Mouse (Mus musculus) limb, embryonic 15.5 days (tissue): ENCODE results near the gene Obp2a. TPM values are rescaled to one million over a fixed set of nuclear protein-coding genes. Genes with fewer than 3 reads are reported as not detected.
"Not testable (repeated sequence)": the region's sequence is repeated elsewhere in the genome, so short reads cannot be mapped to it uniquely, and the experiment has no call there.

Experiments
- ATAC-seq: fragments of 200-750 bp; cut with Nextera tagmentation; 2 replicates; pipeline ENCODE4 v1.8.0; 2017; ENCODE audit warnings: low read depth, moderate TSS enrichment; ENCODE audit not compliant: insufficient number of reproducible peaks, low FRiP score, low TSS enrichment
- H3K27ac ChIP-seq: fragments of 300-500 bp; sonication (generic); 2 replicates; pipeline ENCODE4 v1.5.1; 2015; ENCODE audit warnings: moderate library complexity, mild to moderate bottlenecking, inconsistent platforms
- H3K27me3 ChIP-seq: fragments of 300-500 bp; sonication (generic); 2 replicates; pipeline ENCODE4 v1.6.1; 2015; ENCODE audit warnings: inconsistent platforms
- H3K36me3 ChIP-seq: fragments of 300-500 bp; sonication (generic); 2 replicates; pipeline ENCODE4 v1.6.1; 2015; ENCODE audit warnings: inconsistent platforms
- H3K4me1 ChIP-seq: fragments of 300-500 bp; sonication (generic); 2 replicates; pipeline ENCODE4 v1.6.1; 2015; ENCODE audit warnings: inconsistent platforms
- H3K4me2 ChIP-seq: fragments of 300-500 bp; sonication (generic); 2 replicates; pipeline ENCODE4 v1.6.1; 2015; ENCODE audit warnings: mild to moderate bottlenecking, inconsistent platforms
- H3K4me3 ChIP-seq: fragments of 300-500 bp; sonication (generic); 2 replicates; pipeline ENCODE4 v1.5.1; 2015; ENCODE audit warnings: mild to moderate bottlenecking, inconsistent platforms
- H3K9ac ChIP-seq: fragments of 300-500 bp; sonication (generic); 2 replicates; pipeline ENCODE4 v1.6.1; 2015; ENCODE audit warnings: inconsistent platforms
- H3K9me3 ChIP-seq: fragments of 300-500 bp; sonication (generic); 2 replicates; pipeline ENCODE4 v1.6.1; 2016; ENCODE audit warnings: inconsistent platforms
- WGBS: fragments of 180-500 bp; shearing (Covaris S2); methylation state at CpG from one replicate; pipeline ENCODE4 v1.1.7; 2015; 5-methylcytosine and 5-hydroxymethylcytosine counted together
- polyA plus RNA-seq: library from polyadenylated mRNA; unstranded; fragments of >200 nt; fragmentation: Nextera tagmentation; extraction: Ambion mirVana; gene quantifications from 2 replicates; pipeline ENCODE4 v1.2.1, GENCODE M21; 2015

The Obp2a gene
- polyA plus RNA-seq: not detected in 2 replicates

DNA sequence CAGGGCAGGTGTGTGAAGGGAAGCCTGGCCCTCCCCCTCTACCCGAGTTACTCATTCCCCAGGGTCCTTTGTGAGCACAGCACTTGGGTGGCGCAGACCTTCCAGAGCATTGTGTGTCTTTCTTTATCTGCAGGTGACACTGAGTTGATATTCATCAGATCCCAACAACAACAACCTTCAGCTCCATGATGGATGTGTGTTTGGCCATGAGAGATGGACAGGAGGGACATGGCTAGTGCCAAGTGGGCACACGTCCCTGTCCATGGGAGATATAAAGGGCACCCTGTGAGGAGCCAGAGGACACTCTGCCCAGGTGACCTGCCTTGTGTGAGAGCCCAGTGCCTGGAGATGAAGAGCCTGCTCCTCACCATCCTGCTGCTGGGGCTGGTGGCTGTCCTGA lies at the start of gene Obp2a:
Gene Obp2a, plus strand, starts transcription at position 301 of the 400 bp plus-strand sequence.
- not testable (repeated sequence) for H3K9ac ChIP-seq, H3K4me1 ChIP-seq, H3K27me3 ChIP-seq, H3K27ac ChIP-seq, H3K4me3 ChIP-seq, H3K36me3 ChIP-seq, H3K9me3 ChIP-seq, H3K4me2 ChIP-seq, ATAC-seq
- WGBS: 83% methylated on average over 3 of the region's 3 CpGs

DNA sequence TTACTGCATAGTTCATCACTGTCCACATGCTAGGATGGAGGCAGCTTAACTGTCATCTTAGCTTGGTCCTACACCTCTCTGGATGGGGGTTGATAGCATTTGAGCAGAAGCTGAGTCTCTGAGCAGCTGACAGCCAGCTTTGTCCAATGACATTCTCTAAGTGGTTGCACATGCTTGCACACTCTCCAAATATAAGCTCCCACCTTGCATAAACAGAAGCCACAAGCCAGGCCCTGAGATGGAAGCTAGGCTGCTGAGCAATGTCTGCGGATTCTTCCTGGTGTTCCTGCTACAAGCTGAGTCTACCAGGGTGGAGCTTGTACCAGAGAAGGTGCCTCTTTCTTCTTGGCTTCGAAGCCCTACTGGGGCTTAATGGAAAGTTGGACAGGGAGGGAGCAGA lies 46.9 kb upstream of the Obp2a start, which contains the start of gene Lcn8:
Gene Lcn8, plus strand, starts transcription at position 219 of the 400 bp plus-strand sequence.
- no peak for ATAC-seq
- H3K27ac ChIP-seq: no peak within 1 kb of the TSS
- no peak within 1 kb of the TSS for H3K4me3 ChIP-seq
- H3K9me3 ChIP-seq: no peaks in the 10 kb centered on the region
- no peak within 1 kb of the TSS for H3K4me2 ChIP-seq
- H3K9ac ChIP-seq: no peak within 1 kb of the TSS
- no peaks in the 10 kb centered on the region for H3K27me3 ChIP-seq
- no peaks in the 10 kb centered on the region for H3K36me3 ChIP-seq
- 75% methylated on average over 2 of the region's 2 CpGs for WGBS
- H3K4me1 ChIP-seq: no peaks in the 10 kb centered on the region

DNA sequence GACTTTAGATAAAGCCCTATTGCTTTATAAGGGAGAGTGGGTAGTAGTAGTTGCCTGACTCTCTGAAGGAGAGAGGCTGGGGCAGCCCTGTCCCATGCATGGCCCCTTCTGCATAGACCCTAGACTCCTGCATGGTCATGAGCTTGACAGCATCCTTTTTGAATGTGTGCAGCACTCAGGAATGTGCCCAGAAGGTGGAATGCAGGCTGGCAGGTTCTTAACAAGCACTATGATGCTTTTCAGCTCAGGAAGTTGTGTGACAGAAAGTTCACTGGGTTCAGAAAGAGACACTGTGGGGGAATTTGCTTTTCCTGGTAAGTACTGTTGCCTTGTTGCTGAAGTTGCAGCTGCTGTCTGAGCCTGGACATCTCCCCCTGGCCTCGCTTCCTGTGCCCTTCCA lies 45.3 kb upstream of the Obp2a start:
- no peak for ATAC-seq

DNA sequence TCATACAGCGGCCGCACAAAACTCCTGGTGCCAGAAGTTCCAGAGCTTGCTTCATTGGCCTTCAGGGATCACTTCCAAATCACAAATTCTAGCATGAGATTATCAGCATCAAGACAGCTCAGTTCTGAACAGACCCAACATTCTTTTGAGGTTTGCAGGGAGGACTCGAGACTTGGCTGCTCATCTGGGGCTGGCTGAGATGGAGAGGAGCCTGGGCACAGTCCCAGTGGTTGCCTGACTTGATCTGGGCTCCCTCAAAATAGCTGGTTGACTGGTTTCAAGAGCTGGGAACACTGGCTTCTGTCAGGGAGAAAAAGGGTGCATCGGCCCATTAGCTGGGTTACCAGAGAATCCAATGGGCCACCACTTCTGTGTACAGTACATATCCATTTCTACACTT lies 43.2 kb upstream of the Obp2a start:
- Histone ChIP-seq H3K36me3 (no peaks in the 10 kb centered on the region), H3K9me3 (no peaks in the 10 kb centered on the region), H3K4me3 (no peak overlapping the region), H3K27me3 (no peaks in the 10 kb centered on the region), H3K4me1 (no peaks in the 10 kb centered on the region), H3K9ac (no peak overlapping the region), H3K27ac (no peak overlapping the region), H3K4me2 (no peak overlapping the region)
- 73% methylated on average over 4 of the region's 4 CpGs for WGBS
- no peak for ATAC-seq

More for the DNA sequence above, 45.3 kb upstream of the Obp2a start:
- H3K36me3 ChIP-seq: no peaks in the 10 kb centered on the region
- no peak overlapping the region for H3K9ac ChIP-seq
- H3K9me3 ChIP-seq: no peaks in the 10 kb centered on the region
- no peak overlapping the region for H3K4me3 ChIP-seq
- H3K27me3 ChIP-seq: no peaks in the 10 kb centered on the region
- H3K27ac ChIP-seq: no peak overlapping the region
- no peak overlapping the region for H3K4me2 ChIP-seq
- H3K4me1 ChIP-seq: no peaks in the 10 kb centered on the region
- 52% methylated on average over 1 of the region's 1 CpGs for WGBS

DNA sequence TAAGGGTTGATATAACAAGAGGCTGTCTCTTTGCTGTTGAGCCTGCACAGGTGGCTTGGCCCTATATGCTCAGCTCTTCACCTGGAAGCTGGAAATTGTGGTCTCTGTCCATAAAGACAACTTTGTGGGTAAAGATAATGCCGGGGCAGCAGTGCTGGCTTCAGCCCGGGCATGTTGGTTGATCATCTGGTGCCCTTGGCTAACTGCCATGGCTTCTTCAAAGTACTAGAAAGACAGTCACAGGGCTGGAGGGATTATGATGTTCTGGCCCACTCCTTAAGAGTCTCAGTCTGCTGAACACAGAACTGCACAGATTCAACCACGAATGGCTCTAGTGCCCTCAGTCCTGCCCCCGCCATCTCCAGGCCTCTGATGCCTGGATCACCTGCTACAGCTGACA lies 42.6 kb upstream of the Obp2a start:
- WGBS: 72% methylated on average over 4 of the region's 4 CpGs
- Histone ChIP-seq H3K27me3 (no peaks in the 10 kb centered on the region), H3K9ac (no peak overlapping the region), H3K27ac (no peak overlapping the region), H3K4me2 (no peak overlapping the region), H3K36me3 (no peaks in the 10 kb centered on the region), H3K9me3 (no peaks in the 10 kb centered on the region), H3K4me1 (no peaks in the 10 kb centered on the region), H3K4me3 (no peak overlapping the region)
- no peak for ATAC-seq

DNA sequence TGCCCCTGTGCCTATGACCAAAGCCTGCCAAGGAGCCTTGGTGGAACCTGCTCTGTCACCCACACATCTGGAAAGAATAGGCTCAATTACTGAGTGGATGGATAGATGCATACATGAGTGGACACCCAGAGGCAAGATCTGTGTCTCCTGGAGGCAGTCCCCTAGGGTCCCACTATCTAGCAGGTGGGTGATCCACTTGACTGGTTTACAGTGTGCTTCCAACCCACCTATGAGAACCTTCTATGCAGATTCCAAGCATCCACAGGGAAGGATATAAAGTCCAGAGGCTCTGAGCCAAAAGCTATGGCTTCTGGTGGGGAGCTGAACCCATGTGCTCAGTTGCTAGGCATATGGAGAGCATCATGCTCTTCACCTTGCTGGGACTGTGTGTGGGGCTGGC lies 42.2 kb upstream of the Obp2a start, which contains the start of gene Lcn5:
Gene Lcn5, plus strand, starts transcription at position 301 of the 400 bp plus-strand sequence.
- no peaks in the 10 kb centered on the region for H3K4me1 ChIP-seq
- no peaks in the 10 kb centered on the region for H3K36me3 ChIP-seq
- ATAC-seq: no peak
- no peak within 1 kb of the TSS for H3K4me3 ChIP-seq
- no peaks in the 10 kb centered on the region for H3K27me3 ChIP-seq
- no peak within 1 kb of the TSS for H3K4me2 ChIP-seq
- H3K9ac ChIP-seq: no peak within 1 kb of the TSS
- no peaks in the 10 kb centered on the region for H3K9me3 ChIP-seq
- H3K27ac ChIP-seq: no peak within 1 kb of the TSS

DNA sequence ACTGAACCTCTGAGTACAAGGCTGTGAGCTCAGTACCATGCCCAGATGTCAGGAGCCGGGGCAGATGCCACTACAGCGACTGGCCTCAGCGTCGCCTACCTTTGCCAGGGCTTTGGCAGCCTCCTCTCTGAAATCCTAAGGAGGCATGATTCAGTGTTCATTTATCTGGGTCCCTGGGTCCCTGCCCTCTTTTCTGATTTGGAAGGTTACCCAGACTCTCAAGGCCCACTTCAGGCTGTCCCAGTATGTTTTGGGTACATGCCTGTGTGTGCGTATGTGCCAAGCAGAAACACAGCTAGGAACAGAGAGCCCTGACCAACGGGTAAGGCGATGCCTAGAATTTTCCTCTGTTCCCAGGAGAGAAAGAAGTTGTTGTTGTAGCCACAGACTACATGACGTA lies 39.6 kb upstream of the Obp2a start:
- 79% methylated on average over 8 of the region's 8 CpGs for WGBS
- H3K9ac ChIP-seq: no peak overlapping the region
- no peaks in the 10 kb centered on the region for H3K9me3 ChIP-seq
- no peaks in the 10 kb centered on the region for H3K36me3 ChIP-seq
- no peak overlapping the region for H3K4me2 ChIP-seq
- no peaks in the 10 kb centered on the region for H3K27me3 ChIP-seq
- H3K4me1 ChIP-seq: no peaks in the 10 kb centered on the region
- H3K27ac ChIP-seq: no peak overlapping the region
- H3K4me3 ChIP-seq: no peak overlapping the region
- no peak for ATAC-seq

DNA sequence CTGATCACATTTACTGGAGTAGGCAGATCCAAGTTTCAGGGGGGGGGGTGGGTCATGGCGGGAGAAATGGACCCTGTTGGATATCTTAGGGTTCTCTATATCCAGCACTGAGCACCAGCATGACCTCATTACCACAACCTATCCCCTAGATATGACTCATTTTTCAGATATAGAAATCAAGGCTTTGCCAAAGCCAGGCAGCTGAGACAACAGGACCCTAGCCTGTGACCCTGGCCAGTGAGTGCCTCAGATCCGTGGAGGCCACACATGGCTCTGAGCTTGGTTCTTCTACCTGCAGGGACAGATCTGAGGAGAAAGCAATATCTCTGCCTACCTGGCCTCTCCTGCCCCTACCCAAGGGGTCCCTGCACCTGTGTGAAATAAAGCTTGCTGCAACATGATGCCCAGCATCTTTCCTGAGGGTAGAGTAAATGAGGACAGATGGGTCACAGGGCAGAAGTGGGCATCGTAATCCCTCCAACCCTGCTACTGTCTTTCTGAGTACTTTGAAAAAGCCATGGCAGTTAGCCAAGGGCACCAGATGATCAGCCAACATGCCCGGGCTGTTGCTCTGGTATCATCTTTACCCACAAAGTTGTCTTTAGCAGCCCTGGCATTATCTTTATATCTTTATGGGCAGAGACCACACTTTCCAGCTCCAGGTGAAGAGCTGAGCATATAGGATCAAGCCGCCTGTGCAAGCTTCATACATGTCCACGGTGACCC lies 38.4 kb upstream of the Obp2a start:
- no peaks in the 10 kb centered on the region for H3K4me1 ChIP-seq
- no peak overlapping the region for H3K9ac ChIP-seq
- 84% methylated on average over 6 of the region's 6 CpGs for WGBS
- no peak for ATAC-seq
- H3K9me3 ChIP-seq: no peaks in the 10 kb centered on the region
- no peak overlapping the region for H3K4me2 ChIP-seq
- no peak overlapping the region for H3K27ac ChIP-seq
- no peak overlapping the region for H3K4me3 ChIP-seq
- H3K27me3 ChIP-seq: no peaks in the 10 kb centered on the region
- no peaks in the 10 kb centered on the region for H3K36me3 ChIP-seq

DNA sequence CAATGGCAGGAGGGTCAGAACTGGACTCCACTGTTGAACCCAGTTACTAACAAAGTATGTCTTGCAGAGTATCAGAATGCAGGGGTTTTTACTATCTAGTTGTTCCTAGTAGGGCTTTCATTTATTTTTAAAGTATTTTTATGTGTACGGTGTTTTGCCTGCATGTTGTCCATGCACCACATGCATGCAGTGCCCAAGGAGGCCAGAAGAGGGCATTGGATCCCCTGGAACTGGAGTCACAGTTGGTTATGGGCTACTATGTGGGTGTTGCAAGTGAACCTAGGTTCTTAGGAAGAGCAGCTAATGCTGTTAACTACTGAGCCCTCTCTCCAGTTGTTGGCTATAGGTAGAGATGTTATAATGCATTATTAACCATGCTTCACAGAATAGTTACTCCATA lies 36.3 kb upstream of the Obp2a start:
- H3K27me3 ChIP-seq: no peaks in the 10 kb centered on the region
- H3K4me1 ChIP-seq: no peaks in the 10 kb centered on the region
- no peak overlapping the region for H3K9ac ChIP-seq
- no peak for ATAC-seq
- H3K36me3 ChIP-seq: no peaks in the 10 kb centered on the region
- H3K27ac ChIP-seq: no peak overlapping the region
- 29% methylated on average over 1 of the region's 1 CpGs for WGBS
- H3K9me3 ChIP-seq: no peaks in the 10 kb centered on the region
- no peak overlapping the region for H3K4me3 ChIP-seq
- H3K4me2 ChIP-seq: no peak overlapping the region

DNA sequence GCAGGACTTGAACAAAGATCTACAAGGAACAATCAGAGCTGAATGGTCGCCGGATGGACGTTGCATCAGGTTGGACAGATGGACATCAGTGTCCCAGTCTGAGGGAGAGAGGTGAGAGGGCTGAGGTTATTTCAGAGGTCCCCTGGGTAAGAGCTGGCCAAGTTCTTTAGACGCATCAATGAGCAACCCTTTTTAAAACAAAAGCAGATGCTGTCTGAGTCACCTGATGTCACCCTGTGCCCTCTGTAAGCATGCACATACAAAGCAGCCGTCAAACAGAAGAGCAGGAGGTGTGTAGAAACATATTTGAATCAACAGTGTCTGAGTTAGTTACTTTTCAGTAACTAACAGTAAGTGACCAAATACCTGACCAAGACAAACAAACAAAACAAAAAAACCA lies 35.7 kb upstream of the Obp2a start:
- no peaks in the 10 kb centered on the region for H3K36me3 ChIP-seq
- H3K4me1 ChIP-seq: no peaks in the 10 kb centered on the region
- H3K9ac ChIP-seq: no peak overlapping the region
- 71% methylated on average over 5 of the region's 5 CpGs for WGBS
- no peak overlapping the region for H3K4me3 ChIP-seq
- no peak overlapping the region for H3K27ac ChIP-seq
- H3K27me3 ChIP-seq: no peaks in the 10 kb centered on the region
- ATAC-seq: no peak
- no peaks in the 10 kb centered on the region for H3K9me3 ChIP-seq
- H3K4me2 ChIP-seq: no peak overlapping the region

DNA sequence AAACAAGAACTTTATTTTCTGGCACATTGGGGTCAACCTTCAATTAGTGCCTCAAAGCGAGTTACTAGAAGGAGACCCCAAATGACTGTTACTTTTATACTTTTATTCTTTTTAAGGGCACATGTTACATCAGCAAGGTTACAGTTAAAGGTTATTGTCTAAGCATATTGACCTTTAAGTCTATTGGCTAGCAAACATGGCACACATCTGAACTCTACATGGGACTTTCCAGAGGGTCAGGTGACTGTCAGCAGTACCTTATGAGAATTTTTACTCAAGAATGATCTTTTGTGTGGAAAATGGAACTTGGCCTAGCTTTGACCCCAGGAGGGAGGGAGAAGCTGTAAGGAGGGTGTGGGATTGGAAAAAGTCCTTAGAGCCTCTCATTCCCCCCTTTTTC lies 33.3 kb upstream of the Obp2a start:
- Histone ChIP-seq H3K27ac (no peak overlapping the region), H3K4me1 (no peaks in the 10 kb centered on the region), H3K36me3 (no peaks in the 10 kb centered on the region), H3K27me3 (no peaks in the 10 kb centered on the region), H3K9ac (no peak overlapping the region), H3K9me3 (no peaks in the 10 kb centered on the region), H3K4me3 (no peak overlapping the region), H3K4me2 (no peak overlapping the region)
- no peak for ATAC-seq
- 67% methylated on average over 1 of the region's 1 CpGs for WGBS

DNA sequence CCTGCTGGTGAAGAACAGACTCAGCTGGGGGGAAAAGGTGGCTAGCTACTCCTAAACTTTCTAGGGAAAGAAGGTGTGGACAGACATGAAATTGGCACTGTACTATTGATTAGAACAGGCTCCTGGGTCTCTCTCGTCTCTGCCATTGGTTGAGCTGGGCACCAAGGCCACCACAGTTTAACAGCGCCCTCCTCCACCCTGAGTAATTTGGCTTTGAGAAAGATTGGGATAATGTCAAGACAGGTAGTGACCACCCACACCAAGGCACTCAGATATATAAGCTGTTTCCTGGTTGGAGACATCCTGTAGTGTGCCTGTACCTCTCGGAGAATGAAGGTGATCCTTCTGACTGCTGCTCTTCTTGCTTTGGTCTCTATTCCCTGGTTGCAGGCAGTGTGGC lies 23.4 kb upstream of the Obp2a start, which contains the start of gene Lcn6:
Gene Lcn6, plus strand, starts transcription at position 301 of the 400 bp plus-strand sequence.
- no peaks in the 10 kb centered on the region for H3K9me3 ChIP-seq
- WGBS: 86% methylated on average over 3 of the region's 3 CpGs

DNA sequence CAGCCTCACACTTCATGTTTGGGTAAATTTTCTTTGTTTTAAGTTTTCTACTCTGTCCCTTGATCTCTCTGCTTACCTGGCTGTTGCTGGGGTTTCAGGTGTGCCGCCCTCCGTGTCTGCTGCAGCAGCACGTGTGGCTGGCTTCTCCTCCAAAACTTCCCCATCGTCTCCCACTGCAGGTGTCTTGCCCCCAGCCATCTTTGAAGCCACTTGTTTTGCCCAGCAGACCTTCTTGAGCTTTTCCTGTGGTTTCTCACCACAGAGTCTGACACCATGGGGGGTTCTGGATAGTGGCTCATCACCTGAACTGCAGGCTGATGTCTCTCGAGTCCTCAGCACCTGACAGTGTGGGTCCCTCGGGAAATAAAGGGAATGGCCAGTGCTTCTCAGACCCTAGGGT lies 20.3 kb upstream of the Obp2a start:
- Histone ChIP-seq H3K4me2 (no peak overlapping the region), H3K36me3 (no peaks in the 10 kb centered on the region), H3K27me3 (0 out of 2 replicates have a peak, but pooled peaks cover 1% of the 10 kb centered on the region), H3K4me3 (no peak overlapping the region), H3K9me3 (no peaks in the 10 kb centered on the region), H3K4me1 (no peaks in the 10 kb centered on the region), H3K27ac (no peak overlapping the region), H3K9ac (no peak overlapping the region)
- ATAC-seq: no peak
- 75% methylated on average over 6 of the region's 6 CpGs for WGBS

More for the DNA sequence above, 23.4 kb upstream of the Obp2a start, which contains the start of gene Lcn6:
- Histone ChIP-seq H3K4me3 (no peak within 1 kb of the TSS), H3K27ac (no peak within 1 kb of the TSS), H3K4me2 (no peak within 1 kb of the TSS), H3K4me1 (no peaks in the 10 kb centered on the region), H3K36me3 (no peaks in the 10 kb centered on the region), H3K27me3 (no peaks in the 10 kb centered on the region), H3K9ac (no peak within 1 kb of the TSS)
- ATAC-seq: no peak
